Mouse (Mus musculus): ENCODE data around the gene Ptgdr. TPM values are rescaled to one million over a fixed set of nuclear protein-coding genes. Genes with fewer than 3 reads are reported as not detected.
"Not testable (repeated sequence)": the region's sequence is repeated elsewhere in the genome, so short reads cannot be mapped to it uniquely, and the experiment has no call there.

Gene Ptgdr
- polyA plus RNA-seq (2016; fragmentation: Nextera tagmentation; extraction: Ambion mirVana), result not detected in 2 replicates

- Histone ChIP-seq H3K9me3 (no peaks in the 10 kb centered on the region), H3K36me3 (no peaks in the 10 kb centered on the region), H3K4me1 (replicated peaks) (peaks cover 14% of the 10 kb centered on the region), H3K27me3 (ENCODE audit: insufficient read depth, poor library complexity, severe bottlenecking) (peaks cover 39% of the 10 kb centered on the region), H3K27ac (peak within 1 kb of the TSS; percentile 40; the same call in 1 of the 2 replicates), H3K4me3 (peak within 1 kb of the TSS; percentile 50)
- peak; percentile 31 for DNase-seq (ENCODE audit: low spot score)
- WGBS, result under 1% methylated on average over 32 of the region's 32 CpGs
Measured at GRCm38 (mm10) chr14:44858868-44859613, at the start of gene Ptgdr. Gene Ptgdr (minus strand): TSS chr14:44859375.

GRCm38 (mm10) chr14:44907774-44908173, 48.6 kb upstream of the Ptgdr start:
- WGBS, result 90% methylated on average over 5 of the region's 5 CpGs
- DNase-seq (ENCODE audit: low spot score), result no peak

GRCm38 (mm10) chr14:44904199-44904598, 45.0 kb upstream of the Ptgdr start:
- no peak for DNase-seq (ENCODE audit: low spot score)
- Histone ChIP-seq H3K27me3 (ENCODE audit: insufficient read depth, poor library complexity, severe bottlenecking) (no peaks in the 10 kb centered on the region), H3K4me1 (replicated peaks) (no peaks in the 10 kb centered on the region), H3K4me3 (no peak overlapping the region), H3K36me3 (no peaks in the 10 kb centered on the region), H3K9me3 (no peaks in the 10 kb centered on the region), H3K27ac (no peak overlapping the region)
- WGBS, result 84% methylated on average over 4 of the region's 4 CpGs

More at GRCm38 (mm10) chr14:44907774-44908173, 48.6 kb upstream of the Ptgdr start:
- no peaks in the 10 kb centered on the region for H3K4me1 ChIP-seq (replicated peaks)
- no peaks in the 10 kb centered on the region for H3K36me3 ChIP-seq
- no peak overlapping the region for H3K27ac ChIP-seq
- H3K27me3 ChIP-seq (ENCODE audit: insufficient read depth, poor library complexity, severe bottlenecking), result no peaks in the 10 kb centered on the region
- H3K4me3 ChIP-seq, result no peak overlapping the region
- H3K9me3 ChIP-seq, result no peaks in the 10 kb centered on the region

GRCm38 (mm10) chr14:44901735-44902134, 42.6 kb upstream of the Ptgdr start:
- not testable (repeated sequence) for H3K36me3 ChIP-seq; DNase-seq (ENCODE audit: low spot score); H3K4me1 ChIP-seq (replicated peaks); H3K27ac ChIP-seq; H3K9me3 ChIP-seq; H3K27me3 ChIP-seq (ENCODE audit: insufficient read depth, poor library complexity, severe bottlenecking); H3K4me3 ChIP-seq

GRCm38 (mm10) chr14:44891387-44892132, 32.4 kb upstream of the Ptgdr start:
- H3K9me3 ChIP-seq, result no peaks in the 10 kb centered on the region
- 75% methylated on average over 7 of the region's 7 CpGs for whole genome bisulfite sequencing

GRCm38 (mm10) chr14:44869686-44870085, 10.5 kb upstream of the Ptgdr start:
- 87% methylated on average over 6 of the region's 6 CpGs for WGBS
- Histone ChIP-seq H3K36me3 (no peaks in the 10 kb centered on the region), H3K4me1 (replicated peaks) (no peaks in the 10 kb centered on the region), H3K4me3 (no peak overlapping the region), H3K9me3 (no peaks in the 10 kb centered on the region), H3K27ac (no peak overlapping the region), H3K27me3 (ENCODE audit: insufficient read depth, poor library complexity, severe bottlenecking) (no peaks in the 10 kb centered on the region)
- DNase-seq (ENCODE audit: low spot score), result no peak

More at GRCm38 (mm10) chr14:44891387-44892132, 32.4 kb upstream of the Ptgdr start:
- no peak overlapping the region for H3K4me3 ChIP-seq
- H3K27ac ChIP-seq, result no peak overlapping the region
- H3K4me1 ChIP-seq (replicated peaks), result no peaks in the 10 kb centered on the region
- H3K27me3 ChIP-seq (ENCODE audit: insufficient read depth, poor library complexity, severe bottlenecking), result no peaks in the 10 kb centered on the region
- DNase-seq (ENCODE audit: low spot score), result no peak
- no peaks in the 10 kb centered on the region for H3K36me3 ChIP-seq

- H3K27me3 ChIP-seq (ENCODE audit: insufficient read depth, poor library complexity, severe bottlenecking), result 0 out of 2 replicates have a peak, but pooled peaks cover under 1% of the 10 kb centered on the region
- H3K4me1 ChIP-seq (replicated peaks), result no peaks in the 10 kb centered on the region
- H3K36me3 ChIP-seq, result no peaks in the 10 kb centered on the region
- H3K9me3 ChIP-seq, result no peaks in the 10 kb centered on the region
- no peak overlapping the region for H3K27ac ChIP-seq
- whole genome bisulfite sequencing, result 91% methylated on average over 8 of the region's 8 CpGs
- H3K4me3 ChIP-seq, result no peak overlapping the region
- DNase-seq (ENCODE audit: low spot score), result no peak
Measured at GRCm38 (mm10) chr14:44865661-44866060, 6.5 kb upstream of the Ptgdr start.

- Histone ChIP-seq H3K4me3 (no peak overlapping the region), H3K27ac (no peak overlapping the region), H3K9me3 (no peaks in the 10 kb centered on the region), H3K4me1 (replicated peaks) (peaks cover 14% of the 10 kb centered on the region), H3K27me3 (ENCODE audit: insufficient read depth, poor library complexity, severe bottlenecking) (peaks cover 26% of the 10 kb centered on the region), H3K36me3 (no peaks in the 10 kb centered on the region)
- 53% methylated on average over 4 of the region's 4 CpGs for WGBS
- DNase-seq (ENCODE audit: low spot score), result no peak
Measured at GRCm38 (mm10) chr14:44863086-44863485, 3.9 kb upstream of the Ptgdr start.

GRCm38 (mm10) chr14:44861161-44861560, 2.0 kb upstream of the Ptgdr start:
- 70% methylated on average over 3 of the region's 3 CpGs for WGBS
- Histone ChIP-seq H3K27me3 (ENCODE audit: insufficient read depth, poor library complexity, severe bottlenecking) (peaks cover 39% of the 10 kb centered on the region), H3K4me3 (no peak overlapping the region), H3K27ac (no peak overlapping the region), H3K9me3 (no peaks in the 10 kb centered on the region), H3K4me1 (replicated peaks) (peaks cover 14% of the 10 kb centered on the region), H3K36me3 (no peaks in the 10 kb centered on the region)
- no peak for DNase-seq (ENCODE audit: low spot score)

- 11% methylated on average over 12 of the region's 12 CpGs for WGBS
- Histone ChIP-seq H3K27ac (no peak overlapping the region), H3K9me3 (no peaks in the 10 kb centered on the region), H3K4me3 (peak overlapping the region; percentile 50), H3K4me1 (replicated peaks) (peaks cover 14% of the 10 kb centered on the region), H3K36me3 (no peaks in the 10 kb centered on the region), H3K27me3 (ENCODE audit: insufficient read depth, poor library complexity, severe bottlenecking) (peaks cover 39% of the 10 kb centered on the region)
- DNase-seq (ENCODE audit: low spot score), result no peak
Measured at GRCm38 (mm10) chr14:44858372-44858771, 803 bp downstream of the Ptgdr start.

GRCm38 (mm10) chr14:44850637-44851036, 8.5 kb downstream of the Ptgdr start:
- DNase-seq (ENCODE audit: low spot score), result peak; percentile 40
- WGBS, result 6% methylated on average over 3 of the region's 3 CpGs

GRCm38 (mm10) chr14:44847740-44848139, 11.4 kb downstream of the Ptgdr start:
- peaks cover 9% of the 10 kb centered on the region for H3K4me1 ChIP-seq (replicated peaks)
- no peaks in the 10 kb centered on the region for H3K9me3 ChIP-seq
- H3K4me3 ChIP-seq, result no peak overlapping the region
- H3K27me3 ChIP-seq (ENCODE audit: insufficient read depth, poor library complexity, severe bottlenecking), result no peaks in the 10 kb centered on the region
- 88% methylated on average over 2 of the region's 2 CpGs for WGBS
- H3K27ac ChIP-seq, result no peak overlapping the region
- H3K36me3 ChIP-seq, result no peaks in the 10 kb centered on the region
- DNase-seq (ENCODE audit: low spot score), result no peak

More at GRCm38 (mm10) chr14:44850637-44851036, 8.5 kb downstream of the Ptgdr start:
- not testable (repeated sequence) for H3K36me3 ChIP-seq; H3K4me1 ChIP-seq (replicated peaks); H3K27me3 ChIP-seq (ENCODE audit: insufficient read depth, poor library complexity, severe bottlenecking); H3K9me3 ChIP-seq; H3K4me3 ChIP-seq; H3K27ac ChIP-seq

Measured in hindbrain, embryonic 10.5 days (tissue).